Mouse (Mus musculus): ENCODE results near the gene Lifr.
A peak's percentile ranks its signal among the peaks of the same experiment; 100 is the strongest.

Gene Lifr

GRCm38 (mm10) chr15:7224151-7224775, 133.8 kb downstream of the Lifr start:
- TF ChIP-seq CTCF (conservative IDR thresholded peaks at IDR 0.05; ENCODE audit: low read length) (no peak), NANOG (IDR thresholded peaks at IDR 0.05; ENCODE audit: borderline replicate concordance, low read length) (no peak)

GRCm38 (mm10) chr15:7226225-7226624, 135.8 kb downstream of the Lifr start:
- TF ChIP-seq CTCF (conservative IDR thresholded peaks at IDR 0.05; ENCODE audit: low read length) (peak; percentile 91), POU5F1 (IDR thresholded peaks at IDR 0.05; ENCODE audit: borderline replicate concordance, low read length) (no peak)
- H3K27me3 ChIP-seq (ENCODE audit: insufficient read depth, low read length) = no peaks in the 10 kb centered on the region; the same call in 1 of the 2 replicates
- H3K4me3 ChIP-seq (replicated peaks; ENCODE audit: low read length) = no peak overlapping the region
- H3K36me3 ChIP-seq (ENCODE audit: insufficient read depth, low read length) = no peaks in the 10 kb centered on the region
- no peaks in the 10 kb centered on the region for H3K9me3 ChIP-seq (ENCODE audit: low read length)
- H3K4me1 ChIP-seq (replicated peaks; ENCODE audit: low read depth, low read length) = peaks cover 15% of the 10 kb centered on the region

More at GRCm38 (mm10) chr15:7224151-7224775, 133.8 kb downstream of the Lifr start:
- Histone ChIP-seq H3K4me1 (replicated peaks; ENCODE audit: low read depth, low read length) (peaks cover 15% of the 10 kb centered on the region), H3K36me3 (ENCODE audit: insufficient read depth, low read length) (no peaks in the 10 kb centered on the region), H3K9me3 (ENCODE audit: low read length) (no peaks in the 10 kb centered on the region), H3K27me3 (ENCODE audit: insufficient read depth, low read length) (no peaks in the 10 kb centered on the region; the same call in 1 of the 2 replicates), H3K4me3 (replicated peaks; ENCODE audit: low read length) (no peak overlapping the region)

GRCm38 (mm10) chr15:7233393-7234090, 143.1 kb downstream of the Lifr start:
- H3K9me3 ChIP-seq (ENCODE audit: low read length) = no peaks in the 10 kb centered on the region
- peaks cover 3% of the 10 kb centered on the region; the same call in 1 of the 2 replicates for H3K27me3 ChIP-seq (ENCODE audit: insufficient read depth, low read length)
- no peak overlapping the region for H3K4me3 ChIP-seq (replicated peaks; ENCODE audit: low read length)
- H3K4me1 ChIP-seq (replicated peaks; ENCODE audit: low read depth, low read length) = no peaks in the 10 kb centered on the region
- TF ChIP-seq NANOG (IDR thresholded peaks at IDR 0.05; ENCODE audit: borderline replicate concordance, low read length) (no peak), POU5F1 (IDR thresholded peaks at IDR 0.05; ENCODE audit: borderline replicate concordance, low read length) (no peak), CTCF (conservative IDR thresholded peaks at IDR 0.05; ENCODE audit: low read length) (no peak)
- no peaks in the 10 kb centered on the region for H3K36me3 ChIP-seq (ENCODE audit: insufficient read depth, low read length)

GRCm38 (mm10) chr15:7239904-7240303, 149.5 kb downstream of the Lifr start:
- TF ChIP-seq NANOG (IDR thresholded peaks at IDR 0.05; ENCODE audit: borderline replicate concordance, low read length) (no peak), CTCF (conservative IDR thresholded peaks at IDR 0.05; ENCODE audit: low read length) (no peak), POU5F1 (IDR thresholded peaks at IDR 0.05; ENCODE audit: borderline replicate concordance, low read length) (no peak)

DNA sequence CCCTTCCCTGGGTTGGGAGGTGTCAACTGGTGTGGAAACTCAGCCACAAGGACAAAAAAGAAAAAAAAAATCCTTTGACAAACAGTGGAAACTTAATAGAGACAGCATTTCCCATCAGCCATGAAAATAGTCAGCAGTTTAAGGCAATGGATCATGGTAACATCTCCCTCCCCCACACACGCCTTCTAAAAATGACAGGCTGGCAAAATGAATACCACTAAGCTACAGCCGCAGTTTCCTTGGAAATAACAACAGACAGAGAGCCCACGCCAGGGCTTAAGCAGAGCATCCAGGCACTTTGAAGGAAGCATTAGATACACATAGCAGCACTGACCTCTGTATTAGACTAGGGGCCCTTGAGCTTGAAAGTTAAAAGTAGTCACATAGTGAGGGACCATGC, 150.5 kb downstream of the Lifr start:
- Histone ChIP-seq H3K36me3 (ENCODE audit: insufficient read depth, low read length) (no peaks in the 10 kb centered on the region), H3K9me3 (ENCODE audit: low read length) (no peaks in the 10 kb centered on the region), H3K4me3 (replicated peaks; ENCODE audit: low read length) (no peak overlapping the region), H3K4me1 (replicated peaks; ENCODE audit: low read depth, low read length) (0 out of 2 replicates have a peak, but pooled peaks cover 5% of the 10 kb centered on the region), H3K27me3 (ENCODE audit: insufficient read depth, low read length) (0 out of 2 replicates have a peak, but pooled peaks cover 4% of the 10 kb centered on the region)
- TF ChIP-seq NANOG (IDR thresholded peaks at IDR 0.05; ENCODE audit: borderline replicate concordance, low read length) (no peak), CTCF (conservative IDR thresholded peaks at IDR 0.05; ENCODE audit: low read length) (no peak), POU5F1 (IDR thresholded peaks at IDR 0.05; ENCODE audit: borderline replicate concordance, low read length) (no peak)

More at GRCm38 (mm10) chr15:7239904-7240303, 149.5 kb downstream of the Lifr start:
- H3K4me3 ChIP-seq (replicated peaks; ENCODE audit: low read length) = no peak overlapping the region
- 0 out of 2 replicates have a peak, but pooled peaks cover 4% of the 10 kb centered on the region for H3K27me3 ChIP-seq (ENCODE audit: insufficient read depth, low read length)
- H3K4me1 ChIP-seq (replicated peaks; ENCODE audit: low read depth, low read length) = 0 out of 2 replicates have a peak, but pooled peaks cover 5% of the 10 kb centered on the region
- no peaks in the 10 kb centered on the region for H3K9me3 ChIP-seq (ENCODE audit: low read length)
- no peaks in the 10 kb centered on the region for H3K36me3 ChIP-seq (ENCODE audit: insufficient read depth, low read length)

DNA sequence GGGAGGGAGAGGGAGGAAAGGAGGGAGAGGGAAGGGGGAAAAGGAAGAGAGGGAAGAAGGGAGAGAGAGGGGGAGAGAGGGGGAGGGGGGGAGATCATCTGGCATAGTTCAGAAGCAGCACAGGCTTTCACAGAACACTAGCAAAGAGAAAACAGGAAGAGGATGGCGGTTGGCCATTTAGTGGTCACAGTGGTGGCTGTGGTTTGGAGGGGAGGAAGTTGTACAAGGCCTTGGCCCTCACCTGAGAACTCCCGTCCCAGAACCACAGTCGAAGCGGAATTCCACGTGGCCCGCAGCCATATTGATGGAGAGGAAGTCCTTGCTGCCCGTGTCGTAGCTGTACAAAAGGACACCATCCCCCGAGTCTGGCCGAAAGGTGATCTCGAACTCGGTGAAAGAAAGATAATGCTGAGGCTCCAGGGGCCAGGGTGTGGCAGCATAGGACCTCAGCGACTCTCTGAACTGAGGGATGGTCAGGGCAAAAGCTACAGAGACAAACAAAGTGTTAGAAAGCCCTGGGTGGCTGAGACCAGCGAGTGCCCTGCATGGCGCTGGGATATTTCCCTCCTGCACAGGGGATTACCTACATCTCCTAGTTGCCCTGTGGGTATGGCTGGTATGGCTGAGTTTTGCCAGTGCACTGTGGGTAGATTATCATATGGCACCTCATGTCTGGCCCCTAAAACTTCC, 151.9 kb downstream of the Lifr start:
- Histone ChIP-seq H3K4me3 (replicated peaks; ENCODE audit: low read length) (no peak overlapping the region), H3K4me1 (replicated peaks; ENCODE audit: low read depth, low read length) (0 out of 2 replicates have a peak, but pooled peaks cover 5% of the 10 kb centered on the region), H3K9me3 (ENCODE audit: low read length) (no peaks in the 10 kb centered on the region), H3K27me3 (ENCODE audit: insufficient read depth, low read length) (0 out of 2 replicates have a peak, but pooled peaks cover 4% of the 10 kb centered on the region), H3K36me3 (ENCODE audit: insufficient read depth, low read length) (no peaks in the 10 kb centered on the region)
- TF ChIP-seq POU5F1 (IDR thresholded peaks at IDR 0.05; ENCODE audit: borderline replicate concordance, low read length) (no peak), NANOG (IDR thresholded peaks at IDR 0.05; ENCODE audit: borderline replicate concordance, low read length) (no peak), CTCF (conservative IDR thresholded peaks at IDR 0.05; ENCODE audit: low read length) (no peak)
